Mouse (Mus musculus): Measurements from ENCODE around the gene Dyrk1b. TPM values are rescaled to one million over a fixed set of nuclear protein-coding genes. Genes with fewer than 3 reads are reported as not detected.
"Not testable (repeated sequence)": the region's sequence is repeated elsewhere in the genome, so short reads cannot be mapped to it uniquely, and the experiment has no call there.

Gene Dyrk1b
- 10 to 100 TPM; 65.3 to 78.6 TPM for total RNA-seq (2021)
- long read RNA-seq, experiment 1, transcript Dyrk1b-202 (11 exons, 2,523 nt): major isoform, 48 of 96 reads
- long read RNA-seq, experiment 1, partial matches to known transcripts: 25 of 96 reads
- long read RNA-seq, experiment 1, other reads (novel, unspliced or antisense): 19 of 96 reads
- long read RNA-seq, experiment 2, transcript Dyrk1b-203 (11 exons, 2,018 nt): minor isoform, 5 of 73 reads
- long read RNA-seq, experiment 2, transcript Dyrk1b-201 (11 exons, 2,534 nt): minor isoform, 10 of 73 reads
- long read RNA-seq, experiment 2, transcript Dyrk1b-202 (11 exons, 2,523 nt): major isoform, 25 of 73 reads
- long read RNA-seq, experiment 2, partial matches to known transcripts: 18 of 73 reads
- long read RNA-seq, experiment 2, other reads (novel, unspliced or antisense): 15 of 73 reads

GRCm38 (mm10) chr7:28179228-28179627 is at the start of gene Dyrk1b:
Gene Dyrk1b (plus strand): TSS chr7:28179469.
- Histone ChIP-seq H3K4me3 (peak within 1 kb of the TSS; percentile 100), H3K27ac (peak within 1 kb of the TSS; percentile 96)
- TF ChIP-seq CTCF (IDR thresholded peaks at IDR 0.05): no peak
- intact Hi-C loops (cut with DNase I): loop anchor here (5.0 kb wide), 1 partner anchor 158 kb away; the partner anchor contains the start of gene Supt5
- DNase-seq: peak; percentile 99

GRCm38 (mm10) chr7:28137613-28138012 is 41.7 kb upstream of the Dyrk1b start:
- intact Hi-C loops (cut with DNase I): no loop called here
- peak; percentile 62 for TF ChIP-seq CTCF (IDR thresholded peaks at IDR 0.05)
- DNase-seq: no peak
- Histone ChIP-seq H3K4me3 (no peak overlapping the region), H3K27ac (no peak overlapping the region)

DNA sequence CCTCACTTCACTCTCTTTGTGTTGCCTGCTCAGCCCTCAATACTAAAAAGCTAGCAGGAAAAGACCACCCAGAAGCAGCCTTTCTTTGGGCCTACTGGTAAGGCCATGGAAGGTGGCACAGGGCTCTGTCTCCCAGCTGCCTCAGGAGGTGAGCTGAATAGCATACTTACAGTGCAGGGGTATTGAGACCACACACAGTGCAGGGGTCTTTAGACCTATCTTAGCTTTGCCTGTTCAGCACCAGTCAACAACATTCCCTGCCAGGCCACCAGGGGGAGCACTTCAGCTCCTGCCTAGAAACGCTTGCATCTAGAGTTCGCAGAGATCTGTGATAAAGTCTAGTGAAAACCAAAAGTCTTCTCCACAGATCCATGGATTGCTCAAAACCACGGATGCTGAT is 31.0 kb upstream of the Dyrk1b start:
- peak; percentile 94 for TF ChIP-seq CTCF (IDR thresholded peaks at IDR 0.05)
- peak; percentile 76 for DNase-seq
- intact Hi-C loops (cut with DNase I): loop anchor here (1.0 to 5.0 kb wide), 3 partner anchors 66 to 154 kb away; partner anchors contain the start of genes Dll3 and Psmc4
- Histone ChIP-seq H3K27ac (no peak overlapping the region), H3K4me3 (no peak overlapping the region)

- no peak overlapping the region for H3K4me3 ChIP-seq
- no peak overlapping the region for H3K27ac ChIP-seq
- no peak for DNase-seq
- intact Hi-C loops (cut with DNase I): loop anchor here (5.0 kb wide), 2 partner anchors 98 to 152 kb away; partner anchors contain the start of genes Dll3 and Psmc4
- no peak for TF ChIP-seq CTCF (IDR thresholded peaks at IDR 0.05)
Measured at GRCm38 (mm10) chr7:28149841-28150240, 29.4 kb upstream of the Dyrk1b start.

GRCm38 (mm10) chr7:28151584-28152221 is 27.6 kb upstream of the Dyrk1b start:
- DNase-seq: peak; percentile 47
- intact Hi-C loops (cut with DNase I): no loop called here
- Histone ChIP-seq H3K27ac (no peak overlapping the region), H3K4me3 (no peak overlapping the region)
- TF ChIP-seq CTCF (IDR thresholded peaks at IDR 0.05): peak; percentile 62

DNA sequence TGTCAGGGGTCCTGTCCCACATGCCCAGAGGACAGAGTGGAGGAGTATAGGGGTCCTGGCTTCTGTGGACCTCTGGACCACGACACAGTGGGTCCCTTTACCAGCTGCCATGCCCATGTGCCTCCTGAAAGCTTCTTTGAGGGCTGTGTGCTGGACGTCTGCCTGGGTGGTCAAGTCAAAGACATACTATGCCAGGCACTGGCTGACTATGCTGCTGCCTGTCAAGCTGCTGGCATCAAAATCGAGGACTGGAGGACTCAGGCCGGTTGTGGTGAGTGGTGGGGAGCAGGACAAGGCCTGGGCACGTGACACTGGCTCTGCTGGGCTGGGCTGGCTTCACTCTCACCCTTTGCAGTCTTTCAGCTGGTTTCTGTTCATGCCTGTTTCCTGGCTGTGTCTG is 25.7 kb upstream of the Dyrk1b start:
- H3K4me3 ChIP-seq; intact Hi-C loops (cut with DNase I); DNase-seq; H3K27ac ChIP-seq: not testable (repeated sequence)

DNA sequence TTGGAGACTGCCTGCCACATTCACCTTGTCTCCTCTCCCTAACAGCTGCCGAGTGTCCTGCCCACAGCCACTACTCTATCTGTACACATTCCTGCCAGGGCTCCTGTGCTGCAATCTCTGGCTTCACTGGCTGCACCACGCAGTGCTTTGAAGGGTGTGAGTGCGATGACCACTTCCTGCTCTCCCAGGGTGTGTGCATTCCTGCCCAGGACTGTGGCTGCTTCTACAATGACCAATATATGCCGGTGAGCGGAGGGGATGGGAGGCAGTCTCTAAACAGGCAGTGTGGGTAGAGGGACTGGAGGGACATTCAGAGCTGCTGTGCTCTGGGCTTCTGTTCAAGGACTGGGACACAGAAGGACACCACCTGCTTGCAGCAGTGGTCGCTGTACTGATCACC is 20.0 kb upstream of the Dyrk1b start:
- intact Hi-C loops (cut with DNase I): no loop called here
- no peak overlapping the region for H3K27ac ChIP-seq

DNA sequence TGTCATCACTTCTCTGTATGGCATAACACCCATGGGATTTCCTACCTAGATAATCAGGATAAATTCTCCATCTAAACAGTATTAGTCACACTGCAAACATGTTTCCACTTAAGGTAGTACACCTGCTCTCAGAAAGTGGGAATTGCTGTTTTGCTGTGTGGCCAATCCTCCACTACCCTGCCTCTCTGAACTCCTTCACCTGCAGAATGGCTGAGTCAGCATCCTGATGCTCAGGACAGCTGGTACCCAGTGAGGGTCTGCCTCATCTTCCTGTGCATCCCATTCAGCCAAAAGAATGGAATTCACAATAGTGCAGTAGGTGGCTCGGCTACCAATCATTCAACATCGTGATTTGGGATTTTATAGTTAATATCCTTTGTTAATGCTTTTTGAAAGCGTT is 19.4 kb upstream of the Dyrk1b start:
- no peak overlapping the region for H3K4me3 ChIP-seq
- TF ChIP-seq CTCF (IDR thresholded peaks at IDR 0.05): no peak
- intact Hi-C loops (cut with DNase I): no loop called here
- no peak for DNase-seq
- H3K27ac ChIP-seq: no peak overlapping the region

More for the DNA sequence above, 20.0 kb upstream of the Dyrk1b start:
- no peak for DNase-seq
- TF ChIP-seq CTCF (IDR thresholded peaks at IDR 0.05): no peak
- no peak overlapping the region for H3K4me3 ChIP-seq

GRCm38 (mm10) chr7:28161163-28161749 is 18.0 kb upstream of the Dyrk1b start:
- intact Hi-C loops (cut with DNase I): no loop called here
- no peak overlapping the region for H3K27ac ChIP-seq
- no peak for DNase-seq
- H3K4me3 ChIP-seq: no peak overlapping the region
- TF ChIP-seq CTCF (IDR thresholded peaks at IDR 0.05): no peak

DNA sequence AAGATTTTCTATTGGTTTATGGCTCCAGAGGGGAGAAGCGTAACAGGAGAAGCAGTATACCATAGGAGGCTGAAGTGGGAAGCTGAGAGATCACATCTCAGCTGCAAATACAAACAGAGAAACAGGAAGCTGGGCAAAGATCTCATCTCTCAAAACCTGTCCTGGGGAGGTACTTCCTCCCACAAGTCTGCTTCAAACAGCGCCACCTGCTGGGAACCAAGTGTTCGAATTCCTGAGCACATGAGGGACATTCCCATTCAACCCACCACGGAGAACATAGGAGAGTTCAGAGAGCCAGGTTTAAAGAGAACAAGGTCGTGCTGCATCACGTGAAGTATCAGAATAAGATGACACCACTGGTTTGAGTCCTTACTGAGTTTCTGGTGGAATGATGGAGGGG is 13.9 kb upstream of the Dyrk1b start:
- TF ChIP-seq CTCF (IDR thresholded peaks at IDR 0.05): no peak; the same call in 1 of the 2 replicates
- no peak for DNase-seq
- intact Hi-C loops (cut with DNase I): loop anchor here (5.0 kb wide), 1 partner anchor 137 kb away; the partner anchor contains the start of gene Dll3
- H3K27ac ChIP-seq: no peak overlapping the region
- no peak overlapping the region for H3K4me3 ChIP-seq

GRCm38 (mm10) chr7:28168320-28169115 is 10.8 kb upstream of the Dyrk1b start:
- intact Hi-C loops (cut with DNase I): loop anchor here (5.0 kb wide), 1 partner anchor 134 kb away; the partner anchor contains the start of gene Dll3
- peak overlapping the region; percentile 93 for H3K4me3 ChIP-seq
- peak; percentile 81 for TF ChIP-seq CTCF (IDR thresholded peaks at IDR 0.05)
- peak overlapping the region; percentile 97 for H3K27ac ChIP-seq
- DNase-seq: peak; percentile 76
